In the genomic region with DNA sequence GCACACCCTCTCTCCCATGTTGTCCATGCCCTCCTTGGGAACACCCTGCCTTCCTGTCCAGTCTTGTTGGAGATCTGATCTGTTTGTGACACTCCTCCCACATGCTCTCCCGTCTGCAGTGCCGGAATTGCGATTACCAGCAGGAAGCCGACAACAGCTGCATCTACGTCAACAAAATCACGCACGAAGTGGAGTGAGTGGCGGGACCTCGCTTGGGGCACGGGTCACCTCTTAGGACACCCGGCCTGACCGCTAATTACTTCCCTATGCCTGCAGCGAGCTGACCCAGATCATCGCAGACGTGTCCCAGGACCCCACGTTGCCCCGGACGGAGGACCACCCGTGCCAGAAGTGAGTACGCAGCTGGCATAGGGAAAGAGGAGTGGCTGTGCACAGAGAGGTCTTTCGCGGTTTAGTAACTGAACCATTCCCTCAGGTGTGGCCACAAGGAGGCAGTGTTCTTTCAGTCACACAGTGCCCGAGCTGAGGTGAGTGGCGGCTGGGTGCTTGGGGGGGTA, we compare ENCODE assay signal across 7 mouse cellular contexts. TPM values are rescaled to one million over a fixed set of nuclear protein-coding genes. Genes with fewer than 3 reads are reported as not detected.
A peak's percentile ranks its signal among the peaks of the same experiment; 100 is the strongest.
DNase-seq lines count a peak whose midpoint lies in the region.

No protein-coding gene starts in this region.

- DNase-seq in MN1 (ENCODE audit: low spot score), result peak; percentile 75
- DNase-seq in brain, adult 2 months (ENCODE audit: low read depth, low spot score), result peak; percentile 77
- DNase-seq in heart, postnatal 4 days, result peak; percentile 77
- DNase-seq in layer of hippocampus, postnatal 10 days (ENCODE audit: low spot score in 2 of 2), result peak; percentile 68 to 72
- DNase-seq in right cerebral cortex, postnatal 25 days, result peak; percentile 23

- no peaks in the 10 kb centered on the region for H3K27me3 ChIP-seq in erythroblast, embryonic 14.5 days (ENCODE audit: control insufficient read depth)

- peaks cover 28% of the 10 kb centered on the region for H3K4me1 ChIP-seq in erythroblast, embryonic 14.5 days (ENCODE audit: control insufficient read depth)

- peaks cover 24% of the 10 kb centered on the region for H3K36me3 ChIP-seq in erythroblast, embryonic 14.5 days (ENCODE audit: control insufficient read depth)
- H3K36me3 ChIP-seq in macrophage (ENCODE audit: inconsistent target), result peaks cover 3% of the 10 kb centered on the region; the same call in 1 of the 2 replicates

- H3K79me2 ChIP-seq in macrophage (ENCODE audit: inconsistent target), result peaks cover 17% of the 10 kb centered on the region

- no peaks in the 10 kb centered on the region for H3K9me3 ChIP-seq in erythroblast, embryonic 14.5 days (ENCODE audit: control insufficient read depth, low read length)

- WGBS in macrophage (ENCODE audit: missing documents), result 9% methylated on average over 24 of the region's 24 CpGs

- H3K4me3 ChIP-seq in erythroblast, embryonic 14.5 days (replicated peaks), result peak overlapping the region; percentile 79
- H3K4me3 ChIP-seq in macrophage (ENCODE audit: inconsistent target), result peak overlapping the region; percentile 97

- H3K27ac ChIP-seq in macrophage, result peak overlapping the region; percentile 84

RNA-seq across cellular contexts. Expression of gene Tbcb, which starts 0.6 kb away (rescaled TPM):
- polyA plus RNA-seq in erythroblast, embryonic 14.5 days (2012), result 2.6 and 4.1 TPM in 2 replicates
- total RNA-seq in heart, postnatal 4 days (2021), result 10 to 100 TPM; 77.2 to 78.9 TPM
- total RNA-seq in layer of hippocampus, postnatal 10 days (2021), result 100 to 1,000 TPM; 157 to 171 TPM
- total RNA-seq in macrophage (2018; cell fraction: chromatin; rRNA removed), result 10 to 100 TPM in 16 of 26 experiments, 1 to 10 TPM in 10; 1.5 to 38.8 (median 16.7) TPM
- total RNA-seq in macrophage (2018; cell fraction: cytosol; rRNA removed), result 100 to 1,000 TPM; 112 to 180 (median 145) TPM
- 10 to 100 TPM; 21.5 to 67.9 (median 38.3) TPM for total RNA-seq in macrophage (2018; cell fraction: nucleus; rRNA removed)
- 57.6 to 136 TPM (median 89.3 TPM) in 3 replicates for polyA plus RNA-seq in macrophage (2018)

RNA-seq across cellular contexts. Expression of gene Polr2i, which starts 0.9 kb away (rescaled TPM):
- 9.4 and 10.9 TPM in 2 replicates for polyA plus RNA-seq in erythroblast, embryonic 14.5 days (2012)
- 10 to 100 TPM; 61.9 to 70.3 TPM for total RNA-seq in heart, postnatal 4 days (2021)
- 10 to 100 TPM; 57.5 to 71.1 TPM for total RNA-seq in layer of hippocampus, postnatal 10 days (2021)
- 10 to 100 TPM in 17 of 26 experiments, 1 to 10 TPM in 8, not detected in 1; 2.6 to 46.5 (median 17.4) TPM for total RNA-seq in macrophage (2018; cell fraction: chromatin; rRNA removed)
- 10 to 100 TPM; 26.6 to 73.8 (median 46.9) TPM for total RNA-seq in macrophage (2018; cell fraction: cytosol; rRNA removed)
- 10 to 100 TPM in 20 of 26 experiments, 1 to 10 TPM in 6; 3.6 to 36.2 (median 18.9) TPM for total RNA-seq in macrophage (2018; cell fraction: nucleus; rRNA removed)
- polyA plus RNA-seq in macrophage (2018), result 34.2 to 47.5 TPM (median 41.3 TPM) in 3 replicates

RNA-seq across cellular contexts. Expression of gene Ovol3, which starts 2.8 kb away (rescaled TPM):
- polyA plus RNA-seq in erythroblast, embryonic 14.5 days (2012), result not detected in 2 replicates
- total RNA-seq in heart, postnatal 4 days (2021), result not detected
- not detected for total RNA-seq in layer of hippocampus, postnatal 10 days (2021)
- not detected for total RNA-seq in macrophage (2018; cell fraction: chromatin; rRNA removed)
- not detected for total RNA-seq in macrophage (2018; cell fraction: cytosol; rRNA removed)
- total RNA-seq in macrophage (2018; cell fraction: nucleus; rRNA removed), result not detected
- not detected in 3 replicates for polyA plus RNA-seq in macrophage (2018)

RNA-seq across cellular contexts. Expression of gene Capns1, which starts 34.1 kb away (rescaled TPM):
- polyA plus RNA-seq in erythroblast, embryonic 14.5 days (2012), result 17.1 and 21.2 TPM in 2 replicates
- total RNA-seq in heart, postnatal 4 days (2021), result 100 to 1,000 TPM; 251 to 261 TPM
- total RNA-seq in layer of hippocampus, postnatal 10 days (2021), result 100 to 1,000 TPM; 215 to 229 TPM
- total RNA-seq in macrophage (2018; cell fraction: chromatin; rRNA removed), result 100 to 1,000 TPM in 25 of 26 experiments, 10 to 100 TPM in 1; 99.7 to 322 (median 185) TPM
- total RNA-seq in macrophage (2018; cell fraction: cytosol; rRNA removed), result 100 to 1,000 TPM; 349 to 440 (median 399) TPM
- total RNA-seq in macrophage (2018; cell fraction: nucleus; rRNA removed), result 100 to 1,000 TPM in 25 of 26 experiments, 10 to 100 TPM in 1; 83.3 to 219 (median 154) TPM
- polyA plus RNA-seq in macrophage (2018), result 404 to 602 TPM (median 510 TPM) in 3 replicates

RNA-seq across cellular contexts. Expression of gene Thap8, which starts 47.2 kb away (rescaled TPM):
- 0.04 TPM in 1 of 2 replicates, not detected in the other for polyA plus RNA-seq in erythroblast, embryonic 14.5 days (2012)
- under 1 TPM; 0.38 to 0.54 TPM for total RNA-seq in heart, postnatal 4 days (2021)
- total RNA-seq in layer of hippocampus, postnatal 10 days (2021), result under 1 TPM in 1 of 2 experiments, not detected in 1; 0.27 TPM
- total RNA-seq in macrophage (2018; cell fraction: chromatin; rRNA removed), result 1 to 10 TPM in 25 of 26 experiments, under 1 TPM in 1; 0.74 to 7.8 (median 2.5) TPM
- total RNA-seq in macrophage (2018; cell fraction: cytosol; rRNA removed), result under 1 TPM; 0.14 to 0.90 (median 0.33) TPM
- 1 to 10 TPM in 23 of 26 experiments, under 1 TPM in 3; 0.58 to 7.0 (median 2.2) TPM for total RNA-seq in macrophage (2018; cell fraction: nucleus; rRNA removed)
- polyA plus RNA-seq in macrophage (2018), result 0.34 to 0.72 TPM in 2 of 3 replicates, not detected in the other

Comparison
In these comparisons a context has a peak if more than half of its experiments do, and no peak if none do; other contexts are left out.
1. Peak in every context shown above with its lines: DNase-seq, H3K4me3 ChIP-seq and H3K27ac ChIP-seq.
2. DNase-seq: peak in every context shown above with its lines; median percentile 77 in brain, adult 2 months; 77 in heart, postnatal 4 days; 75 in MN1; 70 in layer of hippocampus, postnatal 10 days; 23 in right cerebral cortex, postnatal 25 days.